Mouse (Mus musculus) heart, adult 2 months (tissue): ENCODE measurements at regions not wholly inside any gene's neighbourhood (a gene's known extent, or its start where the extent isn't known, plus 50 kb on each side); places are given as distances from the start of the nearest gene placed in this dataset.

Experiments
- EP300 ChIP-seq: fragments of 200-500 bp; IDR thresholded peaks from 2 replicates; pipeline ENCODE4 v1.6.1; 2011; ENCODE audit warnings: low read depth, low read length, control low read depth; ENCODE audit not compliant: insufficient read depth
- POLR2A ChIP-seq: fragments of 200-500 bp; IDR thresholded peaks from 2 replicates; pipeline ENCODE4 v1.6.1; 2011; ENCODE audit warnings: mild to moderate bottlenecking, low read depth, low read length, control low read depth; ENCODE audit not compliant: insufficient read depth

DNA sequence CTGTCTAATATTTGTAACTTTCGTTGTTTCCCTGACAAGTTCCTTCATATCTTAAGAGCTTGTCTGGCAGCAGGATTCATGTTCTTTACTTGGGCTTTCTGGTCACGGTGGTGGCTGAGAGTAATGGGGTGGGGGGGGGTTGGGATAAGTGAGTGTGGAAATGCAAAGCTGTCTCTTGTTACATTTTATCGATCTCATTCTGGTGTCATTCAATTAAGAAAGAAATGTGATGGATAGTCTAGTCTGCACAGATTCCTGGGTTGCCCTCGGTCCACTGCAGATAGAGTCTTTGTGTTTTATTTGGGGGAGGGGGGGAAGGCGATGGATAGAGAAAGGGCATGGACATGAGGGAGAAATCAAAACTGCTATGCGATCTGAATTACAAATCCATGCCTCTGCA is 196.0 kb downstream of the Gm11146 start:
- TF ChIP-seq EP300 (no peak), POLR2A (no peak)
